Mouse (Mus musculus) thymus, postnatal 25 days (tissue): ENCODE results near the gene Nr1d2.
"Not testable (repeated sequence)": the region's sequence is repeated elsewhere in the genome, so short reads cannot be mapped to it uniquely, and the experiment has no call there.

ENCODE experiments used
- DNase-seq: peaks from one replicate; pipeline ENCODE4 v3.0.0; 2022

Gene Nr1d2

GRCm38 (mm10) chr14:18231866-18232265, 7.1 kb downstream of the Nr1d2 start:
- not testable (repeated sequence) for DNase-seq

GRCm38 (mm10) chr14:18229751-18230150, 9.2 kb downstream of the Nr1d2 start:
- not testable (repeated sequence) for DNase-seq

GRCm38 (mm10) chr14:18226181-18226580, 12.7 kb downstream of the Nr1d2 start:
- not testable (repeated sequence) for DNase-seq

- DNase-seq, result not testable (repeated sequence)
These were observed 13.5 kb downstream of the Nr1d2 start for GRCm38 (mm10) chr14:18225431-18225830.

GRCm38 (mm10) chr14:18221977-18222376, 16.9 kb downstream of the Nr1d2 start:
- no peak for DNase-seq

- no peak for DNase-seq
These were observed 21.8 kb downstream of the Nr1d2 start for GRCm38 (mm10) chr14:18217158-18217557.

GRCm38 (mm10) chr14:18216428-18216827, 22.5 kb downstream of the Nr1d2 start:
- DNase-seq, result no peak

GRCm38 (mm10) chr14:18210795-18211194, 28.1 kb downstream of the Nr1d2 start:
- no peak for DNase-seq

- DNase-seq, result not testable (repeated sequence)
These were observed 34.6 kb downstream of the Nr1d2 start for GRCm38 (mm10) chr14:18204315-18204714.

GRCm38 (mm10) chr14:18201413-18201812, 37.5 kb downstream of the Nr1d2 start:
- DNase-seq, result no peak

GRCm38 (mm10) chr14:18186883-18187417, 52.0 kb downstream of the Nr1d2 start:
- peak; percentile 58 for DNase-seq

- not testable (repeated sequence) for DNase-seq
These were observed 61.4 kb downstream of the Nr1d2 start for GRCm38 (mm10) chr14:18177531-18177930.

- no peak for DNase-seq
These were observed 71.3 kb downstream of the Nr1d2 start for GRCm38 (mm10) chr14:18167597-18167996.

GRCm38 (mm10) chr14:18167041-18167440, 71.9 kb downstream of the Nr1d2 start:
- DNase-seq, result peak; percentile 59
